Mouse (Mus musculus) adrenal gland, adult 10 weeks (tissue): ENCODE measurements around the gene Ankrd13a. TPM values are rescaled to one million over a fixed set of nuclear protein-coding genes. Genes with fewer than 3 reads are reported as not detected.

Experiments
- polyA plus RNA-seq: library from polyadenylated mRNA; stranded (reverse); fragments of 350-450 nt; fragmentation: Illumina TruSeq; extraction: RNeasy Lipid Tissue Mini Kit (QIAGEN cat#74804); gene quantifications from one replicate; pipeline ENCODE4 v1.2.3, GENCODE M21; 2014; ENCODE audit warnings: low read depth, low replicate concordance

Ankrd13a gene
- polyA plus RNA-seq: 46.3 TPM

DNA sequence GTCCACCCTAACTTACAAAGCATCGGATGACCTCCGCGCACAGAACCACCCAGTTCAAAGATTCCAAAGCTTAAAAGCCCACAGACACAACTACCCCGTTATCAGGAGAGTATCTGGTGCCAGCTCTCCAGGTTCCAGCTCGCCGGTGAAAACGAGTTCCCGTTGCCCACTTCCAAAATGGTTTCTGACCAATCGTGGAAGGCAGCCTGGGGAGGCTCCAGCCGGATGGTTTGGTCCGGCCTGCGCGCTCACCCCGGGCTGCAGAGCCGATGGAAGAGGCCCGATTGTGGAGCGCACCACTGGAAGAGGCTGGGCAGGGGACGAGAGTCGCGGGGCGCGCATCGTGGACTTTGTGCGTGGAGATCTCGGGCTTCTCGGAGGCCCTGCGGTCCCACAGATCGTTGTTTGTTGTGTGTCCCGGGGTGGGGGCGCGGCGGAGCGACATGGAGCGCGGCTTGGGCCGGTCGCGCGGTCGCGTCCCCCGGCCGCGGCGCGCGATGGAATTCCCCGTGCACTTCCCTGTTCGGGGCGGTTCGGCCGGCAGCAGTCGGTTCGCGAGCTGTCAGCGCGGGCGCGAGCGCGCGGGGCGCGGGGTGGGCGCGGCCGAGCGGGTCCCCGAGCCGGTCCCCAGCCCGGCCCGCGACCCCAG, at the start of gene Ankrd13a:
Gene Ankrd13a (plus strand): TSS at position 275 of the 649 bp plus-strand sequence.

DNA sequence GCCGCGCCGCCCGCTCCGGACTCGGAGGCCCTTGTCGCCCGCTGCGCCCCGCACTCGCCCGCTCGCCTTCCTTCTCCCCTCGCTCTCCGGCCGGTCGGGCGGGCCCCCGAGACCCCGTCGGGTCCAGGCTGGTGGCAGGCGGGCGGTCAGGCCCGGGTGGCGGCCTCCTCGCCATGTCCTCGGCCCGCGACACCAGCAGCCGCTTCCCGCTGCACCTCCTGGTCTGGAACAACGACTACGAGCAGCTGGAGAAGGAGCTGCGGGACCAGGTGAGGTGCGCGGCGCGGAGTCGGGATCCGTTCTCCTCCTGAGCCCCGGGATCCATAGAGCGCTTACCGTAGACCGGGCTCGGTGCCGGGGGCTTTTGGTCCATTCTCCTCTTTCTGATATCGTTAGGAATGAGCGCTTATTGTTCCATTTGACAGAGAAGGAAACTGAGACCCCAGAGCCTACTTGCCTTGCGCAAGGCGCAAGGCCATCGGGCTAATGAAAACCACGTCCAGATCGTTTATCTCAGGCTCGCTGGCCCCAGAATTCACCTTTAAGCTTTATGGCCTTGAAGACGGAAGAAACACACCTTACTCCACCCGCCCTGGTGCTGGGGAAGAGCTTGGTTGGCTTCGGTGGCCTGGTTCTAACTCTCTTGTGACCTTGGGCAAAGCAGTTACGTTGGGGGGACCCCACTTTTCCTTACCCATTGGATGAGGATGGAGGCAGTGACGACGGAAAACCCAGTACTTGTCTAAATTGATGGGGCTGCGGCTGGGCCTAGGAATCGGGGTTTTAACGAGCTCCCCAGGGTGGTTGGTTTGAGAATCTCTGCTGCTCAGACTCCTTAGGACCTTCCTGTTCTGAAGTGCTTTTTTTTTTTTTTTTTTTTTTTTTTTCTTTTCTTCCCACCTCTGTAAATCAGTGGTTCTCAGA, 841 bp downstream of the Ankrd13a start, which contains the start of gene Git2:
Gene Git2 (minus strand): TSS at position 462 of the 924 bp plus-strand sequence.

DNA sequence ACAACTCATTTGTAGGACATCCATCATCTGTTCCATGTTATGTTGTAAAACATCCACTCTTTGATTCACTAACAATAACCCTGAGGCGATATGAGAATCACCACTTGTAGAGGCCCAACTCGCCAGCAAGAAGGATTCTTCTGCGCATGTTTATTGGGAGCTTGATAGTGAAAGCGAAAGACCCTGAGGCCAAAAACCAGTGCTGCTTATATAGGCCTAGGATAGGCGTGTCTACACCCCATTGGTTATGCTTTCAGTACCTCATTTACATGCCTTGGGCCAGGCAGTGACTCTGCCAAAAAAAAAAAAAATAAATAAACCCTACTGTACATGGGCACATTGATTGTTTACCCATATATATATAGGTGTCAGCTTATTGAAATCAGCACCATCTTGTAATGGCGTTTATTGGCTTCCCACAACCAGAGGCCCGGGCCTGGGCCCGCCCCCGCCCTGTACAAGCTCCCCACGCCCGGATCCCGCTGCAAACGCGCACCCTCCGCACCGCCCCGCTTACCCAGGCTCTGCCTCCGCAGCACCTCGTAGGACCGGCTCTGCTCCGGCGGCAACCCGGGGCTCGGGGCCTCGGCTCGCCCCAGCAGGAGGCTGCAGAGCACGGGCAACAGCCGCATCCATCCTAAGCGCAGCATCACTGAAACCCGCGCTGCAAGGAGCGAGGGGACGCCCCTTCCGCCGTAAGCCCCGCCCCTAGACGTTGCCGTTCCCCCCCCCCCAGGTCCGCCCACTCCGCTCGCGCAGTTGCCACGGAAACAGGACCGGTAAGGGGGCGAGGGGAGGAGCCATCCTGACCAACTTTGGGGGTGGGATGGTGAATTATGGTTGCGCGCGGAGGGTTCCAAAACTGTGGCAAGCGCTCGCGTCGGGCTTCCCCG, 48.6 kb downstream of the Ankrd13a start, which contains the start of gene 1500011B03Rik:
Gene 1500011B03Rik (minus strand): TSS at position 673 of the 893 bp plus-strand sequence.

DNA sequence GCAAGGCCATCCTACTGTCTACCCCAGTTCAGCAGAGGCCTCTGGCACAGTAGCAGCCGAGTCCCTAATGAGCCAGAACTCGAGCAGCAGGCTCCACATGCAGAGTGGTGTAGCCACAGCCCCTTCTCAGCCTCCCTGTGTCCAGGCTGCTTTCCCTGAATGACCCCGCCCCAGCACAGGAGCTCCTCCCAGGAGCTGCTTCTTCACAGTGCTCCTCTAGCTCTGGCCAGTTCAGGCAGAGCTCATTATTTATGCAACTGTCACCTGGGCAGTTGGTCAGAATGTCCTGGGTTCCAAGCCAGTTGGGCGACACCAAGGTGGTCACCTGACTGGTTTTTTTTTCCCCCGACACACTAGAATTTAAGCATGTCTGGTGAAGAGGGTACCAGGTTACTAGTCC, 78.9 kb downstream of the Ankrd13a start, which contains the start of gene 4930519G04Rik:
Gene 4930519G04Rik (plus strand): TSS at position 301 of the 400 bp plus-strand sequence.

Other genes with a start within 250 kb of the Ankrd13a start
- gene Fam222a, start 206.7 kb upstream of the Ankrd13a start, polyA plus RNA-seq: 3.8 TPM
- not detected for gene Trpv4, start 116.3 kb upstream of the Ankrd13a start, polyA plus RNA-seq
- 30.6 TPM for gene Gltp, start 83.7 kb upstream of the Ankrd13a start, polyA plus RNA-seq
- 0.82 TPM for gene Tchp, start 66.9 kb upstream of the Ankrd13a start, polyA plus RNA-seq
- 19.1 TPM for gene Git2, start 840 bp downstream of the Ankrd13a start, polyA plus RNA-seq
- 49.1 TPM for gene 1500011B03Rik, start 48.8 kb downstream of the Ankrd13a start, polyA plus RNA-seq
- gene 4930519G04Rik, start 79.0 kb downstream of the Ankrd13a start, polyA plus RNA-seq: not detected
- not detected for gene Gm9936, start 84.0 kb downstream of the Ankrd13a start, polyA plus RNA-seq
- gene Oasl2, start 122.3 kb downstream of the Ankrd13a start, polyA plus RNA-seq: 34.3 TPM
- gene Oasl1, start 148.6 kb downstream of the Ankrd13a start, polyA plus RNA-seq: not detected
- gene 2210016L21Rik, start 167.5 kb downstream of the Ankrd13a start, polyA plus RNA-seq: 1.5 TPM
- gene Hnf1a, start 196.4 kb downstream of the Ankrd13a start, polyA plus RNA-seq: not detected
- gene Sppl3, start 236.5 kb downstream of the Ankrd13a start, polyA plus RNA-seq: 59.7 TPM